Mouse (Mus musculus) left cerebral cortex, adult 2 months (tissue): Measurements from ENCODE around the gene Lelp1. TPM values are rescaled to one million over a fixed set of nuclear protein-coding genes. Genes with fewer than 3 reads are reported as not detected.

Experiments used
- DNase-seq, 2 experiments: peaks; one replicate each; pipeline ENCODE4 v3.0.0; 2021 to 2022; ENCODE audit warnings: low spot score in 2 of 2, mixed read lengths in 1 of 2; ENCODE audit errors: extremely low spot score in 1 of 2
- H3K27ac ChIP-seq: fragments of 200-600 bp; 2 replicates; pipeline ENCODE4 v1.8.1; 2022
- H3K4me3 ChIP-seq: fragments of 200-600 bp; 2 replicates; pipeline ENCODE4 v1.8.1; 2022
- CTCF ChIP-seq: fragments of 200-600 bp; IDR thresholded peaks from 2 replicates; pipeline ENCODE4 v1.8.1; 2022; ENCODE audit warnings: antibody characterized with exemption, mild to moderate bottlenecking, moderate library complexity
- intact Hi-C: fragments of 180-260 bp; cut with DNase I; formaldehyde crosslinking; loops from one replicate; pipeline ENCODE4 v1.15.1; 2025
- long read RNA-seq, 2 experiments: library from polyadenylated mRNA; stranded (forward); transcript quantifications; one replicate each; pipeline ENCODE4 v2.0.0; 2021; ENCODE audit warnings: borderline mapping rate in 2 of 2
- total RNA-seq, 2 experiments: library from RNA; stranded (reverse); gene quantifications; 2 replicates each; pipeline ENCODE4 v1.2.3; 2021

The Lelp1 gene
- not detected for total RNA-seq
- long read RNA-seq, experiment 1 = 0 reads
- long read RNA-seq, experiment 2 = 0 reads

GRCm38 (mm10) chr3:92142644-92143043, at the start of gene Lelp1:
TSS of gene Lelp1 (minus strand) at chr3:92142744.
- intact Hi-C loops = no loop called here
- TF ChIP-seq CTCF = no peak
- no peak for DNase-seq
- H3K4me3 ChIP-seq = no peak within 1 kb of the TSS
- H3K27ac ChIP-seq = no peak within 1 kb of the TSS

DNA sequence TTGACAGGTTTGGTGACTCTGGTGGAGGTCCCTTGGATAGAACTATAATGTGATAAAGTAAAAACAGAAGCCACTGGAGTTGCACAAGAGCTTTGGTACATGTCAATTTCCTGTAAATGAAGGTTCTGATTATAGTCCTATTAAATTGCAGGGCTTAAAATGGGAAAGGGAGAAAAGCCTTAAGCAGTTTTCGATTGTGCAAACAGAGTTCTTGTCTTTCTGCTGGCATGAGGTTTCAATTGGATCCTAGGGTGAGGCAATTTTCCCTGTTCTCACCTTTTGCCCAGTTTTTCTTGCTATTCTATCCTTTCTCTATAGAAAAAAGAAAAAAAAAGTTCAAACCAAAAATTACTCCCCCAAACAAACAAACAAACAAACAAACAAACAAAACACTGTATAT, 34.3 kb upstream of the Lelp1 start:
- no peak for DNase-seq
- TF ChIP-seq CTCF = no peak
- Histone ChIP-seq H3K4me3 (no peak overlapping the region), H3K27ac (no peak overlapping the region)
- intact Hi-C loops = no loop called here

DNA sequence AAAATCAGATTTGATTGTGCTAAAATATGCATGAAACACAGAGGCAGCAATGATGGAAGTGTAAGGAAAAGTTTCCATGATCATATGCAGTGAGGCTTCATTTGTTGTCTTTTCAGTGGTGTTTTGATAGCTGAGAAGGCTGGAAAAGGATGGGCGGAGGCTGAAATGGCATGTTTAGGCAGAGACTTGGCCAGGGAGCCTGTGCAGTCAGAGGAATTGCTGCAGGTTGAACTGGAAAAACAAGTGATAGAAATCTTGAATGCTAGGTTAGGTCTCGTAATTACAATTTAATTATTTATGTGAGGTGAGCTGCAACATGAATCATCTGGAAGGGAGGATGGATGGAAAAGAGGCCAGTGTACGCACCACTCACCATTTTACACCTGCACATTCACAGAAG, 27.3 kb upstream of the Lelp1 start:
- TF ChIP-seq CTCF = no peak
- DNase-seq = no peak
- intact Hi-C loops = no loop called here
- Histone ChIP-seq H3K4me3 (no peak overlapping the region), H3K27ac (no peak overlapping the region)

DNA sequence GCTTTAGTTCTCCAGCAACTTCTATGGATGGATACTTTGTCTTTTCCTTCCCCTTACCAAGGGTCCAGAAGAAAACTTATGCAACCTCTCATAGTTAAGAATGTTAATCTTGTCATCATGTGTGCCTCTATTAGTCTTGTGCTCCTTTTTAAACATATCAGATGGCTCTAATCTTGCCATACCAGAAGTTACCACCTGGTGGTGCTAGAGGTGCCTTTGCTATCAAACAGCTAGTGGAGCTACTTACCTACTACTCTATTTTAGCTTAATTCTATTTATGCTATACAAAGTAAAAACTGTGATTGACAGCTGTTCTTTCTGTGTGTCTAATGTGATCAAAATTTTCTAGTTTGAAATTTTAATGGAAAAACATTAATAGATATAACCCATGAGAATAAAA, 10.8 kb upstream of the Lelp1 start:
- peak; percentile 75 for TF ChIP-seq CTCF
- Histone ChIP-seq H3K4me3 (no peak overlapping the region), H3K27ac (no peak overlapping the region)
- peak; percentile 33 to 56 for DNase-seq
- intact Hi-C loops = loop anchor here (2.0 to 10.0 kb wide), 4 partner anchors 241 to 877 kb away; no protein-coding TSS in a partner anchor

DNA sequence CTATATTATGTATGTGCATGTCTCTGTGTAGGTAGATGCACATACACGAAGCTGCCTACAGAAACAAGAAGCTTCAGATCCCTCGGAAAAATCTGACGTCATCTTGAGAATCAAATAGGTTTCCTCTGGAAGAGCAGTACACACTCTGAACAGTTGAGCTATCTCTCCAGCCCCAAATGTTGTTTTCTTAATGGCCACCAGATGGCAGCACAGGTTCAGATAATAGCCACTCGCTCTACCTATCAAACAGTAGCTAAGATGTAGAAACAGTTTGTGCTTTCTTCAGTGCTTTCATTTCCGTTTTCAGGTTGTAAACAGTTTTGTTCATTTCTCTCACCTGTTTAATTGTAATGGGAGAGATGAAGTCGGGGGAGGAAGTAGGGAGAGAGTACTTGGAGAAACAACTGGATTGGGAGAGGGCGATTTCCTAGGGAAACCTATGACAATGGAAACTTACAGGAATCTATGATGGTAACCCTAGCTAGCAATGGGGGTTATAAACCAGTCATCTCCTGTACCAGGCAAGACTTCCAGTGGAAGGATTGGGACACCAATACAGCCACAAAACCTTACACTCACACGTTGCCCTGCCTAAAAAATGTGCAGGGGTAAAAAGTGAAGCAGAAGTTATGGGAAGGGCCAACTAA, 8.2 kb upstream of the Lelp1 start:
- DNase-seq = peak; percentile 46 to 56
- peak; percentile 81 for TF ChIP-seq CTCF
- Histone ChIP-seq H3K4me3 (no peak overlapping the region), H3K27ac (no peak overlapping the region)
- intact Hi-C loops = loop anchor here (1.0 to 10.0 kb wide), 5 partner anchors 244 to 752 kb away; no protein-coding TSS in a partner anchor

GRCm38 (mm10) chr3:92147913-92148312, 5.4 kb upstream of the Lelp1 start:
- no peak overlapping the region for H3K27ac ChIP-seq

DNA sequence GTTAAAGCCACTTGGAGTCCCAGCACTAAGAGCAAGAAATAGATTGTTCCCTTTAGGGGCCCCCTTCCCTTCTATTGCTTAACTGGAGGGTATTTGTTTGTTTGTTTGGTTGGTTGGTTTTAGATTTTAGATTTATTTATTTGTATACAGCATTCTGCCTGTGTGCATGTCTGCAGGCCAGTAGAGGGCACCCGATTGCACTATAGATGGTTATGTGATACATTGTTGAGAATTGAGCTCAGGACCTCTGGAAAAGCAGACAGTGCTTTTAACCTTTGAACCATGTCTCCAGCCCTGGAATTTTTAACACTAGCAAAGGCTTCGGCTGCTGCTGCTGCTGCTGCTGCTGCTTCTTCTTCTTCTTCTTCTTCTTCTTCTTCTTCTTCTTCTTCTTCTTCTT, 4.9 kb upstream of the Lelp1 start:
- Histone ChIP-seq H3K27ac (no peak overlapping the region), H3K4me3 (no peak overlapping the region)
- peak; percentile 47 for TF ChIP-seq CTCF
- intact Hi-C loops = no loop called here
- DNase-seq = no peak

More at GRCm38 (mm10) chr3:92147913-92148312, 5.4 kb upstream of the Lelp1 start:
- no peak overlapping the region for H3K4me3 ChIP-seq
- no peak for DNase-seq
- intact Hi-C loops = no loop called here
- TF ChIP-seq CTCF = no peak

DNA sequence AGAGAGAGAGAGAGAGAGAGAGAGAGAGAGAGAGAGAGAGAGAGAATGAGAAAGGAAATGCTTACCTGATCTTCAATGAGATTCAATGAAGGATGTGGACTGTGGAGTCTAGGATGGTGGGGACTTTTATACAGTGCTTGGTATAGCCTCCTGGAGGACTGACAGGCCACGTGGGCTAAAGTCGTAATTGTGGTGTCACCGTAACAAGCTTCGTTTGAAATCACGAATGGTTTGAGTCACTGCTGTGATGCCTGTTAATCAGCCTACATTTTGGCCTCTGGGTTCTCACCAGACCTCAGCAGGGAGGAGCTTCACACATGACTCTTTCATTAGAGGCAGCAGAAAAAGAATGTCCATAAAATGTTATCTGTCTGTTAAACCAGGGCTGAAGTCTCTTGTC, 18.7 kb downstream of the Lelp1 start, which contains the start of gene Prr9:
TSS of gene Prr9 (minus strand) at position 101 of the 400 bp plus-strand sequence.
- TF ChIP-seq CTCF = no peak
- intact Hi-C loops = no loop called here
- DNase-seq = no peak
- no peak within 1 kb of the TSS for H3K4me3 ChIP-seq
- H3K27ac ChIP-seq = no peak within 1 kb of the TSS

DNA sequence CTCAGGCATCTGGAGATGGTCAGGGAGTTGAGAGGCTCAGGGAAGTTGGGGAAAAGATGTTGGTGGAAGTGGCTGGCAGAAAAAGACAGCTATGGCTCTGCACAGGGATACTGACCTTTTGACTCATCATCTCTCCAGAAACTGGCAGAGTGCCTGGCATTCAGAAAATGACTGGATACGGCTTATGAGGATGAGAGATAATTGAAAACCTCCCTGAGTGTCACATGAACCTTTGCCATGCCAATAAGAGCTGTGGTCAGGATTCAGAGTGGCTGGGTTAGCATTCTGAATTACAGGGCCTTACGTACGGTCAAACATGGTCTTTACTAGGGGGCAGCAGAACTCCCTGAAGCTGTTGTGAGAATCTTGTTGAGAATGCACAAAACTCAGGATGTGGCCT, 21.6 kb downstream of the Lelp1 start:
- no peak overlapping the region for H3K4me3 ChIP-seq
- H3K27ac ChIP-seq = no peak overlapping the region
- intact Hi-C loops = no loop called here
- TF ChIP-seq CTCF = no peak
- no peak for DNase-seq

DNA sequence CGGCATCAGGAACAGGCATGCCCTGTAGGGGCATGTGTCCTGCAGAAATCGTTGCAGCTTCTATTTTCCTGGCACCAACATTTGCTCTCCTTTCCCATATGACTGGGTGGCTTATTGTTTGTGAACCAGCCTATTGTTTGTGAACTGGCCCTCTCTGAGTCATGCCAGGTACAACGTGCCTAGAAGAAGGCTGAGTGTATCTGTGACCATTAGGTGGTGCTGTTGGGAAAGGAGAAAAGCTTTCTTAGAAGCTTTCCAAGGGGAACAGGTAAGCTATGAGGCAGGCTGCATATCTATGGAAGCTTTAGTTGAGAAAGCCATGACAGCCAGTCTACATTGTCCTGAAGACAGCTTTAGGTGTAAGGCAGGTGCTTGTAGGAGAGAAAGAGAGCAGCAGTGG, 24.6 kb downstream of the Lelp1 start:
- no peak overlapping the region for H3K4me3 ChIP-seq
- no peak overlapping the region for H3K27ac ChIP-seq
- intact Hi-C loops = no loop called here
- DNase-seq = no peak
- peak; percentile 59 for TF ChIP-seq CTCF

GRCm38 (mm10) chr3:92111526-92111925, 31.0 kb downstream of the Lelp1 start:
- H3K4me3 ChIP-seq = no peak overlapping the region
- DNase-seq = no peak
- intact Hi-C loops = no loop called here
- H3K27ac ChIP-seq = no peak overlapping the region
- no peak for TF ChIP-seq CTCF

- TF ChIP-seq CTCF = no peak
- DNase-seq = no peak
- intact Hi-C loops = no loop called here
- Histone ChIP-seq H3K27ac (no peak overlapping the region), H3K4me3 (no peak overlapping the region)
Observed at GRCm38 (mm10) chr3:92110790-92111189, 31.8 kb downstream of the Lelp1 start.

- intact Hi-C loops = loop anchor here (1.0 to 5.0 kb wide), 2 partner anchors 56 to 689 kb away; no protein-coding TSS in a partner anchor
- DNase-seq = peak; percentile 33 to 40
- Histone ChIP-seq H3K4me3 (no peak overlapping the region), H3K27ac (no peak overlapping the region)
- TF ChIP-seq CTCF = peak; percentile 70
Observed at GRCm38 (mm10) chr3:92106582-92106981, 36.0 kb downstream of the Lelp1 start.

Other genes starting within 250 kb of the Lelp1 start
- gene Pglyrp3, start 128.2 kb downstream of the Lelp1 start, total RNA-seq = not detected
- 1 to 10 TPM; 1.2 to 2.3 TPM for gene Lor, start 59.6 kb downstream of the Lelp1 start, total RNA-seq
- not detected for gene Prr9, start 18.8 kb downstream of the Lelp1 start, total RNA-seq
- gene Sprr2a1, start 73.1 kb upstream of the Lelp1 start, total RNA-seq = not detected
- gene Sprr2a2, start 73.2 kb upstream of the Lelp1 start, total RNA-seq = not detected
- gene Sprr2a3, start 142.7 kb upstream of the Lelp1 start, total RNA-seq = not detected
- not detected for gene Sprr2b, start 173.9 kb upstream of the Lelp1 start, total RNA-seq
- not detected for gene Sprr2d, start 196.4 kb upstream of the Lelp1 start, total RNA-seq
- not detected for gene Sprr2e, start 209.4 kb upstream of the Lelp1 start, total RNA-seq
- not detected for gene Sprr2f, start 222.4 kb upstream of the Lelp1 start, total RNA-seq
- not detected for gene Sprr2h, start 242.9 kb upstream of the Lelp1 start, total RNA-seq